Mouse (Mus musculus): Measurements from ENCODE around the gene Irf2bp1.

DNA sequence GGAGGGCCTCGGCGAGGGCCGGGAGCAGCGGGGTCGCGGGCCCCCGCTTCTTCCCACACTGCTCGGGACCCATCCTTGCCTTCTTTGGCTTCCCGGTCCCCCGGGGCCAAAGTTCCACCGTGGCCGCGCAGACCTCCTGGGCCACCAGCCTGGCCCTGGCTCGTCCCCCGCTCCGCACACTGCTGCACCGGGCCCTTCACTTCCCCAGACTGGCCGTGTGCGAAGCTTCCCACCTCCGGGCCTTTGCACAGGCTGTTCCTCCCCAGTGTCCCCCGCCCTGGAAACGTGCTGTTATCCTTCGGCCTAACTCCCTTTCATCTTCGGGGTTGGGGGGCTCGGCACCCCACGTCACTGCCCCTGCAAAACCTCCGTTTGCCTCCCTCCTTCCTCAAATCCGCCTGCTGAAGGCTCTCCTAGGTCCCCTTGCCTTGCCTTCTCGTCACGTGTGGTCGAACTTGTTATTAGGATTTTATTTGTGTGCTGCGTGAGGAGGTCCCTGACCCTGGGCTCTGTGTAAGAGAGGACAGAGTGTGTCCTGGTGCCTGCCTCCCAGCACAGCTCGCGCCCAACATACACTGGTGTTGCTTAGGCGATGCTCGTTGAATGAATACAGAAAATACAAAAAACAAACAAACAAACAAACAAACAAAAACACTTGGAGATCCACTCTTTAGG is 20.9 kb downstream of the Irf2bp1 start:
- TF ChIP-seq CHD2 (IDR thresholded peaks at IDR 0.05; ENCODE audit: low read depth, low read length): no peak
- no peak for TF ChIP-seq ZC3H11A (IDR thresholded peaks at IDR 0.05; ENCODE audit: borderline replicate concordance, low read depth, low read length)
- no peak for TF ChIP-seq ZNF384 (IDR thresholded peaks at IDR 0.05; ENCODE audit: low read depth, low read length)
- no peak for TF ChIP-seq HCFC1 (IDR thresholded peaks at IDR 0.05; ENCODE audit: borderline replicate concordance, insufficient read depth, low read length)
- no peak for TF ChIP-seq MAFK (IDR thresholded peaks at IDR 0.05; ENCODE audit: insufficient read depth, low read depth, low read length)
